Mouse (Mus musculus): ENCODE measurements around the gene Gabarapl1. TPM values are rescaled to one million over a fixed set of nuclear protein-coding genes. Genes with fewer than 3 reads are reported as not detected.

The Gabarapl1 gene
- total RNA-seq, 2 experiments from 2014 or later, result 2.1 to 17.5 TPM

DNA sequence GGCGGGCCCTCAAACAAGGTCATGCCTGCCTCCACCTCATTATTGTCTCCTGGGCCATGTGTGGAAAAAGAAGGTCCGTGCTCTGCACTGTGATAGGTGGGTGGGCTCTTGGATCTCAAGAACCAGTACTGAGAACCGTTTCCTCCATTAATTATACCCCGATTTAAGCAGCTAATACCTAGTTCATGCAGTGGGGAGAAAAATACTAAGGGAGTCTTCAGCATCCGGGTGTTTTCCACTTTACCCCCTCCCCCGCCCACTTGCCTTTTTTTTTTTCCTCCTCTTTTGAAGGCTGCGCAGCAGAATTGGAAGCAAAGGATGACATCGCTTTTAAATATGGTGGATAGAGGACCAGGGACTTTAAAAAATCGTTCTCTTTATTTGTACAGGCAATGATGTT is 1.1 kb downstream of the Gabarapl1 start:
- ATAC-seq (replicated peaks; ENCODE audit: low FRiP score, poor library complexity, severe bottlenecking), result no peak

- no peak for ATAC-seq (replicated peaks; ENCODE audit: low FRiP score, poor library complexity, severe bottlenecking)
Measured at GRCm38 (mm10) chr6:129534627-129535190, 1.7 kb downstream of the Gabarapl1 start.

DNA sequence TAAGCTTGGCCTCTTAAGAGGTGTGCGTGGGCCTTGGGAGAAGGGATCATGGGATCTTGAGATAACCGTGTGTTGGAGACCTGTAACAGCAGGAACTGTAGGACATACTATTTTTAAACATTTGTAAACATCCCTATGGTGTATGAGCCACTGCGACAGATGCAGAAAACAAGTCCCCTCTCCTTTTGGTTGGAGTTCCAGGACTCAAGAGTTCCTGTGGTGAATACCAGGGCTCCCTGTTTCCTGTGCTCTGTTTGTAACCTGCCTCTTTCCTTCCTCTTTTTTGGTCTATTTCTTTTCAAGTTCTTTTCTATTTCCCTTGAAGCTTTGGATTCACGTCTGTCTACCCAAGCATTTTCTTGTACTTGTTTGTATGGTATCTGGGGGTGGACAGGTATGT is 2.8 kb downstream of the Gabarapl1 start:
- no peak for ATAC-seq (replicated peaks; ENCODE audit: low FRiP score, poor library complexity, severe bottlenecking)

DNA sequence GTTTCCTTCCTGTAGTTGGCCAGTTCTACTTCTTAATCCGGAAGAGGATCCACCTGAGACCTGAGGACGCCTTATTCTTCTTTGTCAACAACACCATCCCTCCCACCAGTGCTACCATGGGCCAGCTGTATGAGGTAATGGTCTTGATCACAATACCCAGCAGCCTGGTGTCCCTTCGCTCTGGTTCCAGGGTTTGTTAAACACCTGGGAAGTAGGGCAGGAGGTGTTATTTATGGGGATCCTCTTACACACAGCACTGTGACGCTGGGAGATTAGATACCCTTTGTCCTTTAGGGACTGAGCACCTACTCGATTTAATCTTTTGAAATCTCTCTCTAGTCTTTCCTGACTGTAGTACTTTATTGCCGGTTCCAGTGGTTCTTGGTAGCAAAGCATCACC is 5.6 kb downstream of the Gabarapl1 start:
- no peak for ATAC-seq (replicated peaks; ENCODE audit: low FRiP score, poor library complexity, severe bottlenecking)

DNA sequence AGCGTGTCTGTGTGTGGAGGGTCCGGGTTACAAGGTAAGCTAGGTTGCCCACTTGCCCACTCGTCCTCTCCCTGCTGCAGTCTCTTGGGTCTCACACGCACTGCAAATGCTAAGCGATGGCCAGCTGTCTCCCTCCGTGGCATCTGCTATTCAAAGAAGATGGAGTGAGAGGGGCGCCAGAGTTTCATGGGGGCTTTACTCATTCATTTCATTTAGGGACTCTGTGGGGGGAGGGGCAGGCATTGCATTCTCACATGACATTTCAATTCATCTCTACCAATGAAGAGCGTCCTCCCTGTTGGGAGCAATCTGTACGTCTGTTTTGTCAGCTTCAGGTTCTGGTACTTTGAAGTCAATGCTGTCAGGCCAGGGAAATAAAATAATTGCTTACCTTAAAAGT is 9.0 kb downstream of the Gabarapl1 start:
- ATAC-seq (replicated peaks; ENCODE audit: low FRiP score, poor library complexity, severe bottlenecking), result no peak

GRCm38 (mm10) chr6:129542540-129542939 is 9.6 kb downstream of the Gabarapl1 start:
- ATAC-seq (replicated peaks; ENCODE audit: low FRiP score, poor library complexity, severe bottlenecking), result no peak

DNA sequence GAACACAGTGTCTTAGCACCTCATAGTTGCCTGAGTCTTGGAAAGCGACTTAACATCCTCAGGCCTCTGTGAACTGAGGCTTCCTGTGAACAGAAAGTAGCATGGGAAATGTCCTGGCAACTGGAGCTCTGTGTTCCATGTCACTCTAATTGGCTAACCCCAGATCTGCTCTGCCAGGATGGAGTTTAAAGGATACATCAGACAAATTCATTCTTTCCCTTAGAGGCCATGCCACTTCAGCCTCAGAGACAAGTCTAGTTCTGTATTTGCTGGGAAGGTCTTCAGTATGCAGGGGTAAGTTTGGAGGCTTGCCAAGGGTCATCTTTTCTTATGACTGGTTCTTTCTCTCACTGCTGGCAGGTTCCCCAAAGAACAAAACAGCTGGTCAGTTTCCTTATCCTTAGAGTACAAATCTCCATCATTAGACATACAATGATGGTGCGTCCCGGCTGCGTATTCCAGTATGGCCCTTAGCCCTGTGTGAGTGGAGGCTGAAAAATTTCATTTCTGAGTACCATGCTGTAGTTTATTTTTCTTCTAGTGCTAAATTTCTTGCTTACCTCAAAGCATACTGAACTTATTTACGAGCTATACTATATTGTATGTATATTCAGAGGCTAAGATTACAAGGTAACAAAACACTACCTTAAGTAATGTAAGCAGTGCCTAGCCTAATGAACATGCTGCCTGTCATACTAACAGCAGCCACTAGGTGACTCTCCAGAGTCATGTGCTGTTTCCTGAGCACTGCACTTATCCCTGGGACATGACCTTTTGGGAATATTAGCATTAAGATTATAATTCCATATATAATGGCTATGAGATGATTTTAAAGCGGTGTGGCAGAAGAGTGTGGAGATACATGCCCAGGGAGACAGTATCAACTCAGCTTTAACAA is 11.0 kb downstream of the Gabarapl1 start:
- peak; percentile 86 for ATAC-seq (replicated peaks; ENCODE audit: low FRiP score, poor library complexity, severe bottlenecking)

GRCm38 (mm10) chr6:129547277-129547676 is 14.3 kb downstream of the Gabarapl1 start:
- no peak for ATAC-seq (replicated peaks; ENCODE audit: low FRiP score, poor library complexity, severe bottlenecking)

- ATAC-seq (replicated peaks; ENCODE audit: low FRiP score, poor library complexity, severe bottlenecking), result no peak
Measured at GRCm38 (mm10) chr6:129548009-129548408, 15.0 kb downstream of the Gabarapl1 start.

GRCm38 (mm10) chr6:129557298-129558023 is 24.5 kb downstream of the Gabarapl1 start:
- ATAC-seq (replicated peaks; ENCODE audit: low FRiP score, poor library complexity, severe bottlenecking), result peak; percentile 55

DNA sequence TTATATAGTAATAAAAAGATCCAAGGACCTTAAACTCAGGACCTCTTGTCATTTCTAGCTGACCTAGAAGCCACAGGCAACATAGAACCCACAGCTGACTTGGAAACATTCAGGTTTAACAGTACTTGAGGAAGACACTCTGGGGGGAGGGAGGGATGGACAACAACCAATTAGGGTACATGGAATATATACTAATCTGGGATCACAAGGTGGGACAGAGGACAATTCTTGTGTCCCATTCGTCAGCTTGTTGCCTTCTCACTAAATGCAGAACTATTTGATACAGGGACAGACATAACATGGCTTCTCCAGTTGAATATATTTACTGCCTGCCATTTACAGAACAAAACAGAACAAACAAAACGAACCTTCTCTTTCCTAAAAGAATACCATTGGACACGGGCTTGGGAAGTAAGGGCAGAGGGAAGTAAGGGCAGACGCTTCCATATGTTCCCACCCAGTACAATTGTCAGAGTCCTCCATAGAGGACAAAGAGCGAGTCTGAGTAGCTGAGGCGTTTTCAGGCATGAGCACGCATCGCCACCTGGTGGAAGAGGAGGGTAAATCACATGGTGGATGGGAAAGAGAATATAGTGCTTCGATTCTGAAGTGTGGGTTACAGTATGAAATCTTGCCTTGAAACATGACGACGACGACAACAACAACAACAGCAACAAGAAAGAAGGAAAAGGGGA is 26.1 kb downstream of the Gabarapl1 start:
- peak; percentile 86 for ATAC-seq (replicated peaks; ENCODE audit: low FRiP score, poor library complexity, severe bottlenecking)

GRCm38 (mm10) chr6:129559641-129560027 is 26.7 kb downstream of the Gabarapl1 start:
- ATAC-seq (replicated peaks; ENCODE audit: low FRiP score, poor library complexity, severe bottlenecking), result 0 out of 2 replicates have a peak, but pooled peaks have one; percentile 36

DNA sequence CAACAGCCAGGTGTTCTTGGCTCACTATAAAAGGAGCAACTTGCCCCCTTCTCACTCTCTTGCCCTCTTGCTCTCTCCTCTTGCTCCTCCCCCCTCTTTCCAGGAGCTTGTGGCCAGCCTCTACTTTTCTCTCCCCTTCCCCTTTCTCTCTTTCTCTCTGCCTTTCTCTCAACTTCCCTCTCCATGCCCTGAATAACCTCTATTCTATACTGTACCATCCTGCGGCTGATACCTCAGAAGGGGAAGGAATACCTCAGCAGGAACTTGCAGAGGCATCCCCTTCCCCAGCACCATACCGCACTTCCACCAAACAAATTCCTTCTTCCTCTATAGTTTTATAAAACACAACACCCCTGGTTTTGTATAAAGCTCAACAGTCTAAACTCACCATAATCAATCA is 32.3 kb downstream of the Gabarapl1 start:
- no peak for ATAC-seq (replicated peaks; ENCODE audit: low FRiP score, poor library complexity, severe bottlenecking)

GRCm38 (mm10) chr6:129575315-129575714 is 42.4 kb downstream of the Gabarapl1 start:
- no peak for ATAC-seq (replicated peaks; ENCODE audit: low FRiP score, poor library complexity, severe bottlenecking)

DNA sequence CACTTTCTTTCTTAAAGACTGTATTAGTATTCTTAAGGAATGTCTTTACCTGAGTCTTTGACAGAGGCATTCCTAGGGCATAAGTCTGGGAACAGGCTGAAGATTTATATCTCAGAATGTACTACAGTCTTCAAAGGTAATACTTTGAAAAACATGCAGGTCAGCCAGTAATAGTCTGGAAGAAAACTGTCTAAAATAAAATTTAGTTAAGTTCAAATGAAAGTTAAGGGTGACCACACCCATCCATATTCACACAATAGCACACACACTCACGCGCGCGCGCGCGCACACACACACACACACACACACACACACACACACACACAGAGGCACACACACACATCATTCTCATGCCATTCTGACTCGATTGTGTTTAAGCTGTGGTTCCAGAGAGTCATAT is 44.6 kb downstream of the Gabarapl1 start, which contains the start of gene Klre1:
Klre1 (plus strand) TSS at position 301 of the 400 bp plus-strand sequence.
- no peak for ATAC-seq (replicated peaks; ENCODE audit: low FRiP score, poor library complexity, severe bottlenecking)

DNA sequence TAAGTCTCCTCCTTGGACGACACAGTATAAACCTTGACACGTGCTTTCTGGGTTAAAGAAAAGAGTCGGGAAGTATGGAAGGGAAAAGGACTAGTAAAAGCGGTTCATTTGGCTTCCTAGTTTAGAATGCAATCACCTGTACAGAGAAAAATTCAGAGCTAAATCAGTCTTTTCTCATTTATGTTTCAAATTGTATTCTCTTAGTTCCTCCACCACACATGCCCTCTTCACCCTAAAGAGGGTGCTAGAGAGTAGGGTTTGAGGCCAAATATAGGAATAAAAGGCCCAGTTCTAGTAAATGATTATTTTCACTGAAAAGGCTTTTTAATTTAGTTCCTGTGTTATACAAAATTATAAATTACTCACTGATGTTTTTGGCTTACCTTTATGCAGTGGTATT is 48.3 kb downstream of the Gabarapl1 start:
- no peak for ATAC-seq (replicated peaks; ENCODE audit: low FRiP score, poor library complexity, severe bottlenecking)

DNA sequence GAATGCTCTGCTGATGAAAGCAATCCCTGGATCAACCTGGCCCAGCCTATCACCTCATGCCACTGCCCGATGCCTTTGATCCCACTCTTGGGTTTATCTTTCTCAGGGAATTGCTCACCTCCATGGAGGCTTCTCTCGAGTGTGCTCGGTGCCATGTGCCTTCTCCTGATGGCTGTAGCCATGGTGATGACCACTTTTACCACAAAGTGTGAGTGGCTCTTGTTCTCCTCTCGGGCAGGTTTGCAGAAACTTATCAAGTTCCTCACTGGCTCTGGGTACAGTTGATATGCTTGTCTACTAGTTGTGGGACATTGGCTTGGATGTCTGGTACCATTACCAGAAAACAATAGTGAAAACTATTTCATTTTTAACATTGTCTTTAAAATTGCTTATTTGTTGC is 48.9 kb downstream of the Gabarapl1 start:
- no peak for ATAC-seq (replicated peaks; ENCODE audit: low FRiP score, poor library complexity, severe bottlenecking)

GRCm38 (mm10) chr6:129583014-129583413 is 50.1 kb downstream of the Gabarapl1 start:
- no peak for ATAC-seq (replicated peaks; ENCODE audit: low FRiP score, poor library complexity, severe bottlenecking)

DNA sequence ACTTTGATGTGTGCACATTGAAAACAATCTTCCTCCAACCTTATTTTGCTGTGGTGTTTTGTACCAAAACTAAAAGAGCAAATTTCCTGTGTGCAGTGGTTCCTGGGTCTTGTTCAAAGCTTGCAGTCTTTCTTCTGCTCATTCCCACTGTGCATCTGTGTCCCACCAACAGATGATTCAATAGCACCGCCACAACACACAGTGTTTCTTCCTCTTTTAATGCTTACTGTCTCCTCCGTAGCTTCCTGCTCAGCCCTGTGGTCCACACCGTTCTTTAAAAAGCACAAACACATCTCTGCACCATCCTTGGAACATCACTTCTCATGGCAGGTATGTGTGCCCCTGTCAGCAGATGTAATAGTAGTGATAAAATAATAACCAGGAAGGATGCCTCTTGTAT is 58.5 kb downstream of the Gabarapl1 start, which contains the start of gene Klrd1:
Klrd1 (plus strand) TSS at position 275 of the 400 bp plus-strand sequence.
- ATAC-seq (replicated peaks; ENCODE audit: low FRiP score, poor library complexity, severe bottlenecking), result no peak

Data from erythroid progenitor cell, adult 5-6 weeks (primary cell).